Mouse (Mus musculus) myocyte (in vitro differentiated cells): ENCODE data around the gene Cldnd2. TPM values are rescaled to one million over a fixed set of nuclear protein-coding genes. Genes with fewer than 3 reads are reported as not detected.
A peak's percentile ranks its signal among the peaks of the same experiment; 100 is the strongest.

Source experiments
- H3K27me3 ChIP-seq: one replicate; pipeline ENCODE4 v1.6.1; 2011; ENCODE audit not compliant: control insufficient read depth, insufficient read depth, insufficient read length
- H3K36me3 ChIP-seq: one replicate; pipeline ENCODE4 v1.6.1; 2011; ENCODE audit not compliant: control insufficient read depth, insufficient read depth
- H3K4me2 ChIP-seq: one replicate; pipeline ENCODE4 v1.6.1; 2011; ENCODE audit warnings: low read depth, control low read depth
- H3K4me3 ChIP-seq: one replicate; pipeline ENCODE4 v1.5.1; 2011; ENCODE audit warnings: mild to moderate bottlenecking, control low read depth, moderate library complexity
- H3K79me2 ChIP-seq: one replicate; pipeline ENCODE4 v1.6.1; 2011; ENCODE audit not compliant: control insufficient read depth, insufficient read depth
- H3ac ChIP-seq: one replicate; pipeline ENCODE4 v1.6.1; 2011; ENCODE audit not compliant: control insufficient read depth, insufficient read length
- CEBPB ChIP-seq: IDR thresholded peaks from 2 replicates; pipeline ENCODE4 v1.6.1; 2011; ENCODE audit warnings: mild to moderate bottlenecking, moderate library complexity; ENCODE audit not compliant: poor library complexity, insufficient read depth, severe bottlenecking
- E2F4 ChIP-seq: IDR thresholded peaks from one replicate; pipeline ENCODE4 v1.6.1; 2011; ENCODE audit warnings: mild to moderate bottlenecking, control low read depth, moderate library complexity; ENCODE audit not compliant: insufficient read depth
- MAX ChIP-seq: IDR thresholded peaks from one replicate; pipeline ENCODE4 v1.6.1; 2011; ENCODE audit warnings: low read depth, mild to moderate bottlenecking, control low read depth
- MYOD1 ChIP-seq, 3 experiments: IDR thresholded peaks; one replicate each; pipeline ENCODE4 v1.6.1; 2011; ENCODE audit warnings: control low read depth in 2 of 3, low read depth in 2 of 3, mild to moderate bottlenecking in 2 of 3, moderate library complexity in 1 of 3; ENCODE audit not compliant: insufficient read length in 2 of 3, control insufficient read depth in 1 of 3
- MYOG ChIP-seq, 3 experiments: IDR thresholded peaks; one replicate each; pipeline ENCODE4 v1.6.1; 2011; ENCODE audit warnings: control low read depth in 2 of 3, low read depth in 2 of 3, mild to moderate bottlenecking in 2 of 3; ENCODE audit not compliant: insufficient read length in 2 of 3, control insufficient read depth in 1 of 3, insufficient read depth in 1 of 3
- POLR2A ChIP-seq: IDR thresholded peaks from one replicate; pipeline ENCODE4 v1.6.1; 2011; ENCODE audit warnings: low read depth, mild to moderate bottlenecking, control low read depth, moderate library complexity; ENCODE audit not compliant: insufficient read length
- POLR2AphosphoS2 ChIP-seq: IDR thresholded peaks from one replicate; pipeline ENCODE4 v1.6.1; 2011; ENCODE audit warnings: low read depth, control low read depth; ENCODE audit not compliant: insufficient read length
- REST ChIP-seq: IDR thresholded peaks from one replicate; pipeline ENCODE4 v1.6.1; 2011; ENCODE audit warnings: mild to moderate bottlenecking, control low read depth, moderate library complexity; ENCODE audit not compliant: insufficient read depth, insufficient read length
- SRF ChIP-seq: IDR thresholded peaks from one replicate; pipeline ENCODE4 v1.6.1; 2011; ENCODE audit warnings: low read depth; ENCODE audit not compliant: control insufficient read depth, insufficient read length
- TCF12 ChIP-seq: IDR thresholded peaks from one replicate; pipeline ENCODE4 v1.6.1; 2011; ENCODE audit warnings: mild to moderate bottlenecking, control low read depth; ENCODE audit not compliant: poor library complexity, insufficient read depth, severe bottlenecking
- TCF3 ChIP-seq: IDR thresholded peaks from one replicate; pipeline ENCODE4 v1.6.1; 2011; ENCODE audit warnings: low read depth, control low read depth; ENCODE audit not compliant: insufficient read length
- USF1 ChIP-seq: IDR thresholded peaks from one replicate; pipeline ENCODE4 v1.6.1; 2011; ENCODE audit warnings: low read depth, mild to moderate bottlenecking, control low read depth, moderate library complexity
- polyA plus RNA-seq: library from polyadenylated mRNA; unstranded; fragments of >200 nt; fragmentation: generic; extraction: Trizol; gene quantifications from one replicate; pipeline ENCODE4 v1.2.1, GENCODE M21; 2012; ENCODE audit warnings: missing spikeins

Cldnd2 gene
- not detected for polyA plus RNA-seq

- no peak within 1 kb of the TSS for H3K4me3 ChIP-seq
- no peaks in the 10 kb centered on the region for H3K36me3 ChIP-seq
- no peaks in the 10 kb centered on the region for H3K27me3 ChIP-seq
- peaks cover 7% of the 10 kb centered on the region for H3K79me2 ChIP-seq
- no peak for TF ChIP-seq TCF12
- TF ChIP-seq MAX: no peak
- TF ChIP-seq E2F4: no peak
- no peak for TF ChIP-seq MYOD1 (IDR thresholded peaks at IDR 0.05; ENCODE audit: control insufficient read depth in 1 of 3, insufficient read length in 2 of 3, low read depth in 2 of 3)
- no peak for TF ChIP-seq CEBPB
- TF ChIP-seq POLR2AphosphoS2: no peak
- TF ChIP-seq SRF: no peak
- TF ChIP-seq REST: no peak
- no peak for TF ChIP-seq MYOG (IDR thresholded peaks at IDR 0.05; ENCODE audit: control insufficient read depth in 1 of 3, insufficient read depth in 1 of 3, insufficient read length in 2 of 3, low read depth in 2 of 3)
- TF ChIP-seq USF1: no peak
- H3K4me2 ChIP-seq: no peak within 1 kb of the TSS
- no peak within 1 kb of the TSS for H3ac ChIP-seq
Measured at GRCm38 (mm10) chr7:43440482-43440881, at the start of gene Cldnd2. Gene Cldnd2 (plus strand): TSS chr7:43440782.

DNA sequence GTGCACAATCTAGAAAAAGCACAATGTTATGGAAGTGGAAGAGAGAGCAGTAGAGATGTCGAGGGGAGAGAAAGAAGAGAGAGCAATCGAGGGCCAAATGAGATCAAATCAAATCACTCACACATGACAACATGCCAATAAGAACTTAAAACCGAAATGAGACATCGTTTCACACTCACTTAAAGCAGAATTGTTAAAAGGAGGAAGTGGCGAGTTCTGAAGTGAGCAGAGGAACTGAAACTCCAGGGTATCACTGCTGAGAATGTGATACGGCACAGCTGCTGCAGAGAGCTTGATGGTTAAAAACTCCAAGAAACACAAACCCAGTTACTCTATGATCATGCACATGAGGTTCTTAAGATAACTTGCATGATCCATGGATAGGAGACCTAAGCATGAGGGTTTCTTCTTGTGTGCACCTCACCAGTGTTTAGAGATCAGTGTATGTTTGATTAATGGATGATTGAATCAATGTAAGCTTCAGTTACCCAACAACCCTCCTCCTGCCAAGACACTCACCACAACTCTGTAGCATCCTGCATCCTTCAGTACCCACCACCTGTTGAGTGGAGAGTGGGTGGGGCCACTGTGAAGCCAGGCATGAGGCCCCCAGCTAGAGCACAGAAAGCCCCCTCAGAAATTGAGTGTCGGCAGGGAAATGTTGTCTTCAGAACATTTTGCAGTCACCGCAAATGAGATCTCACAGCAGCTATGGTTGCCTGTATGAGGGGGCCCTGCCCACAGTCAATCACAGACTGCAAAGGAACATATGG lies 48.0 kb upstream of the Cldnd2 start:
- Histone ChIP-seq H3K79me2 (no peaks in the 10 kb centered on the region), H3K36me3 (no peaks in the 10 kb centered on the region), H3K27me3 (no peaks in the 10 kb centered on the region), H3K4me2 (no peak overlapping the region), H3ac (no peak overlapping the region), H3K4me3 (no peak overlapping the region)
- TF ChIP-seq TCF3: no peak
- TF ChIP-seq CEBPB: no peak
- no peak for TF ChIP-seq MAX
- TF ChIP-seq REST: no peak
- TF ChIP-seq MYOG (IDR thresholded peaks at IDR 0.05; ENCODE audit: control insufficient read depth in 1 of 3, insufficient read depth in 1 of 3, insufficient read length in 2 of 3, low read depth in 2 of 3): no peak
- TF ChIP-seq TCF12: no peak
- no peak for TF ChIP-seq POLR2A
- TF ChIP-seq MYOD1 (IDR thresholded peaks at IDR 0.05; ENCODE audit: control insufficient read depth in 1 of 3, insufficient read length in 2 of 3, low read depth in 2 of 3): no peak
- no peak for TF ChIP-seq E2F4
- TF ChIP-seq SRF: no peak
- no peak for TF ChIP-seq POLR2AphosphoS2
- no peak for TF ChIP-seq USF1

DNA sequence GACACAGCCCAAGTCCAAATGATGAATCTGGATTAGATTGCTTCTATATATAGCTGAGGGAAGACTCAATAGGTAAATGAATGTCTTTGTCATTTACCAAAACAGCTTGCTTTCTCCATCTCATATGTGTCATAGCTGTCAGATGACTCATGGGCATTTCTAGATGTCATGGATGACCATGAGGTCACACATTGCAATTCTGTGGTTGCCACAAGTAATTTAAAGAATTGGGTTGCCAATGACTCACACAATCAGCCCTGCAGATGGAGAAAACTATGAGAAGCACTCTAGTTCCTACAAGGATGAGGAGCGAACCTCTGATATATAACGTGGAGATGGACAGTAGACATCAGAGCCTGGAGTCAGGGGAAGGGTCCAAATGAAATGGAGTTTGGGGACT lies 41.1 kb upstream of the Cldnd2 start:
- H3K36me3 ChIP-seq: no peaks in the 10 kb centered on the region
- no peak overlapping the region for H3K4me3 ChIP-seq
- no peaks in the 10 kb centered on the region for H3K79me2 ChIP-seq
- H3K4me2 ChIP-seq: peak overlapping the region; percentile 53
- TF ChIP-seq CEBPB (peak; percentile 77; the same call in 1 of the 2 replicates), REST (no peak)
- no peaks in the 10 kb centered on the region for H3K27me3 ChIP-seq
- H3ac ChIP-seq: no peak overlapping the region

- H3K4me3 ChIP-seq: no peak overlapping the region
- H3K79me2 ChIP-seq: no peaks in the 10 kb centered on the region
- H3K4me2 ChIP-seq: no peak overlapping the region
- H3ac ChIP-seq: no peak overlapping the region
- TF ChIP-seq REST: no peak
- TF ChIP-seq E2F4: no peak
- TF ChIP-seq SRF: no peak
- no peak for TF ChIP-seq TCF3
- no peak for TF ChIP-seq POLR2A
- no peak for TF ChIP-seq MYOG (IDR thresholded peaks at IDR 0.05; ENCODE audit: control insufficient read depth in 1 of 3, insufficient read depth in 1 of 3, insufficient read length in 2 of 3, low read depth in 2 of 3)
- TF ChIP-seq MYOD1 (IDR thresholded peaks at IDR 0.05; ENCODE audit: control insufficient read depth in 1 of 3, insufficient read length in 2 of 3, low read depth in 2 of 3): no peak
- no peak for TF ChIP-seq USF1
- no peak for TF ChIP-seq CEBPB
- no peak for TF ChIP-seq POLR2AphosphoS2
- no peak for TF ChIP-seq TCF12
- TF ChIP-seq MAX: no peak
- H3K27me3 ChIP-seq: no peaks in the 10 kb centered on the region
- H3K36me3 ChIP-seq: no peaks in the 10 kb centered on the region
Measured at GRCm38 (mm10) chr7:43402718-43403117, 37.9 kb upstream of the Cldnd2 start.
